Mouse (Mus musculus) heart, embryonic 14.5 days (tissue): ENCODE measurements at regions not wholly inside any gene's neighbourhood (a gene's known extent, or its start where the extent isn't known, plus 50 kb on each side); places are given as distances from the start of the nearest gene placed in this dataset.

ENCODE experiments used
- ATAC-seq: fragments of 200-750 bp; cut with Nextera tagmentation; 2 replicates; pipeline ENCODE4 v1.8.0; 2017; ENCODE audit warnings: low read depth, moderate TSS enrichment; ENCODE audit not compliant: insufficient number of reproducible peaks, insufficient read depth, low FRiP score
- H3K27ac ChIP-seq, 2 experiments: fragments of 200-500 bp in 1 of 2; fragments of 300-500 bp in 1 of 2; sonication (generic) in 1 of 2; replicated peaks in 1 of 2; 2 replicates each; pipeline ENCODE4 v1.5.1; 2012 to 2014; ENCODE audit warnings: low read depth in 2 of 2, low read length in 2 of 2, control low read depth in 1 of 2, mild to moderate bottlenecking in 1 of 2, mixed read lengths in 1 of 2; ENCODE audit not compliant: control insufficient read depth in 1 of 2, insufficient read depth in 1 of 2
- H3K27me3 ChIP-seq: fragments of 300-500 bp; sonication (generic); 2 replicates; pipeline ENCODE4 v1.6.1; 2014; ENCODE audit warnings: mild to moderate bottlenecking, low read length, control low read depth; ENCODE audit not compliant: control insufficient read depth, insufficient read depth
- H3K36me3 ChIP-seq: fragments of 300-500 bp; sonication (generic); 2 replicates; pipeline ENCODE4 v1.6.1; 2014; ENCODE audit warnings: mild to moderate bottlenecking, control low read depth, low read length, mixed read lengths; ENCODE audit not compliant: control insufficient read depth, insufficient read depth
- H3K4me1 ChIP-seq, 2 experiments: fragments of 200-500 bp in 1 of 2; fragments of 300-500 bp in 1 of 2; sonication (generic) in 1 of 2; 2 replicates each; pipeline ENCODE4 v1.6.1; 2012 to 2014; ENCODE audit warnings: low read length in 2 of 2, control low read depth in 1 of 2, mixed read lengths in 1 of 2; ENCODE audit not compliant: control insufficient read depth in 2 of 2, insufficient read depth in 2 of 2
- H3K4me2 ChIP-seq: fragments of 300-500 bp; sonication (generic); 2 replicates; pipeline ENCODE4 v1.6.1; 2014; ENCODE audit warnings: mild to moderate bottlenecking, low read length
- H3K4me3 ChIP-seq, 2 experiments: fragments of 200-500 bp in 1 of 2; fragments of 300-500 bp in 1 of 2; sonication (generic) in 1 of 2; 2 replicates each; pipeline ENCODE4 v1.5.1; 2012 to 2014; ENCODE audit warnings: low read length in 2 of 2, mild to moderate bottlenecking in 2 of 2, control low read depth in 1 of 2, low read depth in 1 of 2, moderate library complexity in 1 of 2; ENCODE audit not compliant: control insufficient read depth in 1 of 2, insufficient read depth in 1 of 2
- H3K9ac ChIP-seq: fragments of 300-500 bp; sonication (generic); 2 replicates; pipeline ENCODE4 v1.6.1; 2014; ENCODE audit warnings: mild to moderate bottlenecking, low read length
- H3K9me3 ChIP-seq: fragments of 300-500 bp; sonication (generic); 2 replicates; pipeline ENCODE4 v1.6.1; 2016; ENCODE audit warnings: low read length, control low read depth; ENCODE audit not compliant: control insufficient read depth
- WGBS: fragments of 180-500 bp; shearing (Covaris S2); extraction: QIAGEN DNeasy Blood & Tissue Kit; methylation state at CpG from one replicate; pipeline ENCODE4 v1.1.7; 2014; 5-methylcytosine and 5-hydroxymethylcytosine counted together

DNA sequence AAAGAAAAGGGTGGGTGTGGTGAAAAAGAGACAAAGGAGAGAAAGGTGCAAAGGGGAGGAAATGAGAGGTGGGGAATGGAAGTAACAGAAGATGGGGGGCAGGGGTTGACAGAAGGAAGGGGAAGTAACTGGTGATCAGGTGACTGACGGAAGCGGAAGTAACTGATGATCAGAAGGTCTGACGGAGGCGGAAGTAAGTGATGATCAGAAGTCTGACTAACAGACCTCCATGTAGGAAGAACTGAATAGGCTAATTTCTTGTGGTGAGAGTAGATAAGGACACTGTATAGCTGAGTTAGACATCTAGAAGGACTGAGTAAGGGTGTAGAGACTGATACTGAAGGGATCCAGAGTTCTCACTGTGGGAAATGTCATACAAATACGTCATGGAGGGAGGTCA, 318.1 kb upstream of the Runx1 start:
- H3K4me2 ChIP-seq, result no peak overlapping the region
- H3K9me3 ChIP-seq, result no peaks in the 10 kb centered on the region
- ATAC-seq, result no peak
- H3K27me3 ChIP-seq, result peaks cover 41% of the 10 kb centered on the region
- no peaks in the 10 kb centered on the region for H3K36me3 ChIP-seq
- H3K27ac ChIP-seq, result no peak overlapping the region
- WGBS, result 84% methylated on average over 5 of the region's 5 CpGs
- H3K4me1 ChIP-seq, result 0 out of 4 replicates have a peak, but pooled peaks cover 0 to 2% of the 10 kb centered on the region in 2 experiments
- H3K4me3 ChIP-seq, result no peak overlapping the region
- no peak overlapping the region for H3K9ac ChIP-seq

DNA sequence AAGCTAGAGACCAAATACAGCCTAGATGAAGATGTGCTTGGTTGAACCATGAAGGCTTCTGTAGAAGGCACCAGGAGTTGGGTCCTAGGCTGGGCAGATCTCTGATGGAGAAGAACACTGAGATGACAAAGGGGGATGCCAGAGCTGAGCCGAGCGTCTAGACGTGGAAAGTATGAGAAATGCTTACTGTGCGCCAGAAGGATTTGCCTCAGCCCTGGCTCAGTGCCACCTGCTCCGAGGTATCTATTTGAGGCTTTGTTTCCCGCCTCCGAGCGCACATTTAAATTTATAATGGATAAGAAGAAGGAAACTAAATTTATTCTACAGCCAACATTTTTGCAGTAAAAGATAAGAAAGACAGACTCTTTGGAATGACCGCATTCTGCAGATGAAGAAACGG, 317.2 kb upstream of the Runx1 start:
- 68% methylated on average over 10 of the region's 10 CpGs for WGBS
- Histone ChIP-seq H3K9ac (no peak overlapping the region), H3K9me3 (no peaks in the 10 kb centered on the region), H3K4me2 (no peak overlapping the region), H3K27me3 (peaks cover 44% of the 10 kb centered on the region), H3K4me3 (no peak overlapping the region), H3K4me1 (0 out of 4 replicates have a peak, but pooled peaks cover 0 to 2% of the 10 kb centered on the region in 2 experiments), H3K36me3 (no peaks in the 10 kb centered on the region), H3K27ac (no peak overlapping the region)
- ATAC-seq, result no peak

GRCm38 (mm10) chr16:93141967-93142366, 316.0 kb upstream of the Runx1 start:
- 0 out of 4 replicates have a peak, but pooled peaks cover 0 to 2% of the 10 kb centered on the region in 2 experiments for H3K4me1 ChIP-seq
- WGBS, result 58% methylated on average over 6 of the region's 6 CpGs
- peaks cover 52% of the 10 kb centered on the region for H3K27me3 ChIP-seq
- no peak overlapping the region for H3K27ac ChIP-seq
- H3K4me2 ChIP-seq, result no peak overlapping the region
- no peak for ATAC-seq
- no peaks in the 10 kb centered on the region for H3K36me3 ChIP-seq
- no peaks in the 10 kb centered on the region for H3K9me3 ChIP-seq
- no peak overlapping the region for H3K9ac ChIP-seq
- no peak overlapping the region for H3K4me3 ChIP-seq

- Histone ChIP-seq H3K4me2 (no peak overlapping the region), H3K4me1 (0 out of 4 replicates have a peak, but pooled peaks cover 0 to 2% of the 10 kb centered on the region in 2 experiments), H3K9me3 (no peaks in the 10 kb centered on the region), H3K27me3 (peaks cover 49% of the 10 kb centered on the region), H3K27ac (no peak overlapping the region), H3K9ac (no peak overlapping the region), H3K36me3 (no peaks in the 10 kb centered on the region), H3K4me3 (no peak overlapping the region)
- WGBS, result 33% methylated on average over 15 of the region's 15 CpGs
- no peak for ATAC-seq
Observed at GRCm38 (mm10) chr16:93140535-93141110, 314.7 kb upstream of the Runx1 start.

DNA sequence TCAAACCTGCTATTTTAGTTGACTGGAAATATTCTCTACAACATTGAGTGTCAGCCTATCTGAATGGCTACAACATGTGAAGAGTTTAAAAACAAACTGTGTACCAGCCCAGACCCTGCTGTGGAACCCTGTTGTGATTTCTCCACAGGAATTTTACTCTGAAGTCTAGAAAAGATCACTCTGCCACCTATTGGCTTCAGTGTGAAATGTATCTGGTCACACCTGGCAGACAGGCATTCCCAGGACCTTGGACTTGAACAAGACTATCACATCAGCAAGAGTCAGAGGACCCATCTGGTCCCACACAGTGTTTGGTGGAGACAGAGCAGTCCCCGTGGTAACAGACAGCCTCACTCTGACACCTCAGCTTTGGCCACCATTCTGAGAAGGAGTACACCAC, 311.3 kb upstream of the Runx1 start:
- Histone ChIP-seq H3K4me3 (no peak overlapping the region), H3K4me1 (no peaks in the 10 kb centered on the region), H3K4me2 (no peak overlapping the region), H3K36me3 (no peaks in the 10 kb centered on the region), H3K27ac (no peak overlapping the region), H3K9me3 (no peaks in the 10 kb centered on the region), H3K9ac (no peak overlapping the region), H3K27me3 (peaks cover 43% of the 10 kb centered on the region)
- 41% methylated on average over 1 of the region's 1 CpGs for WGBS
- no peak for ATAC-seq

GRCm38 (mm10) chr16:93131404-93131803, 305.5 kb upstream of the Runx1 start:
- no peak overlapping the region for H3K4me2 ChIP-seq
- no peak for ATAC-seq
- H3K4me1 ChIP-seq, result no peaks in the 10 kb centered on the region
- H3K27ac ChIP-seq, result no peak overlapping the region
- no peak overlapping the region for H3K4me3 ChIP-seq
- no peaks in the 10 kb centered on the region for H3K36me3 ChIP-seq
- no peaks in the 10 kb centered on the region for H3K9me3 ChIP-seq
- no peaks in the 10 kb centered on the region for H3K27me3 ChIP-seq
- H3K9ac ChIP-seq, result no peak overlapping the region
- WGBS, result 62% methylated on average over 5 of the region's 5 CpGs

- Histone ChIP-seq H3K9me3 (no peaks in the 10 kb centered on the region), H3K27me3 (no peaks in the 10 kb centered on the region), H3K36me3 (no peaks in the 10 kb centered on the region), H3K4me3 (no peak overlapping the region), H3K9ac (no peak overlapping the region), H3K4me1 (no peaks in the 10 kb centered on the region), H3K27ac (no peak overlapping the region), H3K4me2 (no peak overlapping the region)
- ATAC-seq, result no peak
- 85% methylated on average over 6 of the region's 6 CpGs for WGBS
Observed at GRCm38 (mm10) chr16:93130622-93131021, 304.7 kb upstream of the Runx1 start.

DNA sequence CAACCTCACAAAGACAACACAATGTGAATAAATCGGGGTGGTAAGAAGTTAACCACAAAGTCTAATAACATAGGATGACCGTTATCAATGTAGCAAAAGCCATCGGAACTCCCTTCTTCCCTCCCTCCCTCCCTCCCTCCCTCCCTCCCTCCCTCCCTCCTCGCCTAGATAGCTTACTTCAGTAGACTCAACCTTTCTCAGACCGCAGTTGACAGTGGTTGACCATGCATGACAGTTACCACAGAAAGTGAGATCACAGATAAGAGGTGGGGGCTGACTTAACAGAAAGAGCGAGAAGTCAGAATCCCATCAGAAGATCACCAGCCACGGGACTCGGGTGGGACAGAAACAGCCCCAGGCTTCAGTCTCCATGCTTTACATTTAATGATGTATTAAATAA, 297.8 kb upstream of the Runx1 start:
- 78% methylated on average over 7 of the region's 8 CpGs for WGBS
- H3K9ac ChIP-seq, result no peak overlapping the region
- H3K4me3 ChIP-seq, result no peak overlapping the region
- ATAC-seq, result no peak
- H3K27me3 ChIP-seq, result no peaks in the 10 kb centered on the region
- no peak overlapping the region for H3K27ac ChIP-seq
- H3K4me2 ChIP-seq, result no peak overlapping the region
- no peaks in the 10 kb centered on the region for H3K9me3 ChIP-seq
- no peaks in the 10 kb centered on the region for H3K4me1 ChIP-seq
- no peaks in the 10 kb centered on the region for H3K36me3 ChIP-seq
